Mouse (Mus musculus) liver, embryonic 11.5 days (tissue): Measurements from ENCODE around the gene Drc7. TPM values are rescaled to one million over a fixed set of nuclear protein-coding genes. Genes with fewer than 3 reads are reported as not detected.

ENCODE experiments used
- ATAC-seq: fragments of 200-750 bp; cut with Nextera tagmentation; replicated peaks from 2 replicates; pipeline ENCODE4 v1.8.0; 2017; ENCODE audit warnings: moderate number of reproducible peaks, mild to moderate bottlenecking, moderate TSS enrichment, moderate library complexity; ENCODE audit not compliant: low FRiP score
- DNase-seq: peaks from one replicate; pipeline ENCODE4 v3.0.0-alpha.2; 2017; ENCODE audit warnings: low spot score
- H3K27ac ChIP-seq: fragments of 300-500 bp; sonication (generic); 2 replicates; pipeline ENCODE4 v1.5.1; 2014; ENCODE audit warnings: mild to moderate bottlenecking, low read depth, low read length, control low read depth
- H3K27me3 ChIP-seq: fragments of 300-500 bp; sonication (generic); replicated peaks from 2 replicates; pipeline ENCODE4 v1.6.1; 2014; ENCODE audit warnings: low read length, mixed read lengths; ENCODE audit not compliant: control insufficient read depth, insufficient read depth
- H3K36me3 ChIP-seq: fragments of 300-500 bp; sonication (generic); 2 replicates; pipeline ENCODE4 v1.6.1; 2014; ENCODE audit warnings: mild to moderate bottlenecking, low read length, moderate library complexity, mixed read lengths; ENCODE audit not compliant: control insufficient read depth, insufficient read depth
- H3K4me1 ChIP-seq: fragments of 300-500 bp; sonication (generic); replicated peaks from 2 replicates; pipeline ENCODE4 v1.6.1; 2014; ENCODE audit warnings: low read length, mixed read lengths; ENCODE audit not compliant: control insufficient read depth, insufficient read depth
- H3K4me2 ChIP-seq: fragments of 300-500 bp; sonication (generic); 2 replicates; pipeline ENCODE4 v1.6.1; 2014; ENCODE audit warnings: mild to moderate bottlenecking, control low read depth, moderate library complexity
- H3K4me3 ChIP-seq: fragments of 300-500 bp; sonication (generic); 2 replicates; pipeline ENCODE4 v1.5.1; 2014; ENCODE audit warnings: low read depth, low read length, control low read depth
- H3K9ac ChIP-seq: fragments of 300-500 bp; sonication (generic); 2 replicates; pipeline ENCODE4 v1.6.1; 2014; ENCODE audit warnings: low read depth, low read length, control low read depth
- H3K9me3 ChIP-seq: fragments of 300-500 bp; sonication (generic); 2 replicates; pipeline ENCODE4 v1.6.1; 2016; ENCODE audit warnings: low read length, inconsistent platforms, mixed read lengths; ENCODE audit not compliant: control insufficient read depth
- WGBS: fragments of 180-500 bp; shearing (Covaris S2); extraction: QIAGEN DNeasy Blood & Tissue Kit; methylation state at CpG from one replicate; pipeline ENCODE4 v1.1.7; 2014; 5-methylcytosine and 5-hydroxymethylcytosine counted together
- polyA plus RNA-seq: library from polyadenylated mRNA; unstranded; fragments of >200 nt; fragmentation: Nextera tagmentation; extraction: Ambion mirVana; gene quantifications from 2 replicates; pipeline ENCODE4 v1.2.1, GENCODE M21; 2014

Drc7 gene
- polyA plus RNA-seq, 1 experiment from 2014 or later: 0.26 TPM

DNA sequence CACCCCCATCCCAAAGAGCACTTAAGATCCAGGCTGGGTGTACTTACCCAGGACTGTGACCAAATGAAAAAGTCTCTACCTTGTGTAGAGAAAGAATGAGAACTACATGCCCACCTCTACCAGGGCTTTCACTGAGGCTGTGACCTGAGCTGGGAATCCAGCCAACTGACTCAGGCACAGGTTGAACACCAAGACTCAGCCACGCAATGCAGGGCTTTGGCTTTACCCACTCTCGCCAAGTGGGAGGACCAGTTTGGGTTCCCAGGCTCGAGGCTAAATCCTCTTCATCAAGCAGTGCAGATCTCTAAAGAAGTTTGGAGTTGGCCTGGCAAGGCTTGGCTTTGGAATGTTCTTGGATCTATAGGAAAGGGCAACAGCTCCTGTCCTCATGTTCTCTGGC is 20.6 kb downstream of the Drc7 start:
- WGBS: 70% methylated on average over 3 of the region's 3 CpGs

DNA sequence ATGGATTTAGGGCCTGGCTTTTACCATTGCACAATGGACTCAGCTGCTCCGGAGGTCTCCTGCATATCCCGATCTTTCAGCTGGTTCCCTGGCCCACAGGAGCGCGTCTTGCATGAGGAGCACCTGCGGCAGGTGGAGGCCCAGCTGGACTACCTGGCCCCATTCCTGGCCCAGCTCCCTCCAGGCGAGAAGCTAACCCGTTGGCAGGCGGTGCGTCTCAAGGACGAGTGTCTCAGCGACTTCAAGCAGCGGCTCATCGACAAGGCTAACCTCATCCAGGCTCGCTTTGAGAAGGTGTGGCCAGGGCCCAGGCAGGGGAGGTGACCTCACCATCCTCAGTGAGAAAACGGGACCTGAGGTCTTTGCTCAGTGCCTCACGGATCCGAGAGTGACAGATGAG is 21.2 kb downstream of the Drc7 start:
- H3K36me3 ChIP-seq: no peaks in the 10 kb centered on the region
- H3K9me3 ChIP-seq: no peaks in the 10 kb centered on the region
- H3K9ac ChIP-seq: no peak overlapping the region
- no peak overlapping the region for H3K4me2 ChIP-seq
- no peak overlapping the region for H3K27ac ChIP-seq
- no peaks in the 10 kb centered on the region for H3K27me3 ChIP-seq
- no peak for ATAC-seq
- peaks cover 7% of the 10 kb centered on the region; the same call in 1 of the 2 replicates for H3K4me1 ChIP-seq
- no peak overlapping the region for H3K4me3 ChIP-seq
- 78% methylated on average over 17 of the region's 17 CpGs for WGBS
- no peak for DNase-seq

More for the DNA sequence above, 20.6 kb downstream of the Drc7 start:
- H3K9me3 ChIP-seq: no peaks in the 10 kb centered on the region
- H3K4me3 ChIP-seq: no peak overlapping the region
- no peak overlapping the region for H3K27ac ChIP-seq
- no peak overlapping the region for H3K9ac ChIP-seq
- H3K36me3 ChIP-seq: no peaks in the 10 kb centered on the region
- H3K4me2 ChIP-seq: no peak overlapping the region
- H3K27me3 ChIP-seq: no peaks in the 10 kb centered on the region
- H3K4me1 ChIP-seq: peaks cover 7% of the 10 kb centered on the region; the same call in 1 of the 2 replicates
- ATAC-seq (no peak), DNase-seq (no peak)

DNA sequence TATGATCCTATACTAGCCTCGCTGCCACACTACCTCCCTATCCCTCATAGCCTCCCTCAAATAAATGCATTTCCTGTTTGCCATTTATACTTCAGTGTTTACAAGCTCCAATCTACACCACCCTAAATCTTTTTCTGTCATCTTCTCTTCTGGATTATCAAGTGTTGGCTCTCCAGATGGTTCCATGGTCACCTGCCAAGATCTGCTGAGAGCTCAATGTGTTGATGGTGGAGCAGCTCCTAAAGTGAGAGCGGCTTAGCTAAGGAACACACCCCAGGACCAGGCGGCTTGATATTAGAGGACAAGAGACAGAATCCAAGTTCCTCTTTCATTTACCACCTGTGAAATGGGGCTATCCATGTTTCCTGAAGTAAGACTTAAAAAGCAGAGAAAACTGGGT is 23.2 kb downstream of the Drc7 start:
- no peak overlapping the region for H3K9ac ChIP-seq
- H3K9me3 ChIP-seq: no peaks in the 10 kb centered on the region
- peaks cover 12% of the 10 kb centered on the region; the same call in 1 of the 2 replicates for H3K4me1 ChIP-seq
- H3K36me3 ChIP-seq: no peaks in the 10 kb centered on the region
- 85% methylated on average over 3 of the region's 3 CpGs for WGBS
- no peak overlapping the region for H3K4me3 ChIP-seq
- no peak for ATAC-seq
- H3K4me2 ChIP-seq: no peak overlapping the region
- no peak overlapping the region for H3K27ac ChIP-seq
- DNase-seq: no peak
- H3K27me3 ChIP-seq: no peaks in the 10 kb centered on the region

DNA sequence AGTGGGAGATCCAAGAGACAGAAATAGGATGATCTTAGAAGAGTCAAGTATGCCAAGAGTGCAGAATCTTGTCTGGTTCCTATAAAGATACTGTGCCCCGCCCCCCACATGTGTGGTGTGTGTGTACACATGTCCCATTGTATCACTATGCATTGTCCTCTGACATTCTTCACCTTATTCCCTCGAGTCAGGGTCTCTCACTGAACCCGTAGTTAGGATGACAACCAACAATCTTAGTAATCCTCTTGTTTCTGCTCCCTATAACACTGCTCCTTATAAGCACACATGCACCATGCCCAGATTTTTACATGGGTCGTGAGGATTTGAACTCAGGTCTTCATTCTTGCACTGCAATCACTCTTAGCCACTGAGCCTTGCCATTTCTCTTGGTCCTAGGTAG is 24.4 kb downstream of the Drc7 start:
- Histone ChIP-seq H3K9ac (no peak overlapping the region), H3K9me3 (no peaks in the 10 kb centered on the region), H3K4me3 (no peak overlapping the region), H3K27me3 (no peaks in the 10 kb centered on the region), H3K4me2 (peak overlapping the region; percentile 89), H3K27ac (no peak overlapping the region), H3K36me3 (0 out of 2 replicates have a peak, but pooled peaks cover 3% of the 10 kb centered on the region), H3K4me1 (peaks cover 12% of the 10 kb centered on the region; the same call in 1 of the 2 replicates)
- ATAC-seq (no peak), DNase-seq (no peak)
- 82% methylated on average over 4 of the region's 4 CpGs for WGBS

DNA sequence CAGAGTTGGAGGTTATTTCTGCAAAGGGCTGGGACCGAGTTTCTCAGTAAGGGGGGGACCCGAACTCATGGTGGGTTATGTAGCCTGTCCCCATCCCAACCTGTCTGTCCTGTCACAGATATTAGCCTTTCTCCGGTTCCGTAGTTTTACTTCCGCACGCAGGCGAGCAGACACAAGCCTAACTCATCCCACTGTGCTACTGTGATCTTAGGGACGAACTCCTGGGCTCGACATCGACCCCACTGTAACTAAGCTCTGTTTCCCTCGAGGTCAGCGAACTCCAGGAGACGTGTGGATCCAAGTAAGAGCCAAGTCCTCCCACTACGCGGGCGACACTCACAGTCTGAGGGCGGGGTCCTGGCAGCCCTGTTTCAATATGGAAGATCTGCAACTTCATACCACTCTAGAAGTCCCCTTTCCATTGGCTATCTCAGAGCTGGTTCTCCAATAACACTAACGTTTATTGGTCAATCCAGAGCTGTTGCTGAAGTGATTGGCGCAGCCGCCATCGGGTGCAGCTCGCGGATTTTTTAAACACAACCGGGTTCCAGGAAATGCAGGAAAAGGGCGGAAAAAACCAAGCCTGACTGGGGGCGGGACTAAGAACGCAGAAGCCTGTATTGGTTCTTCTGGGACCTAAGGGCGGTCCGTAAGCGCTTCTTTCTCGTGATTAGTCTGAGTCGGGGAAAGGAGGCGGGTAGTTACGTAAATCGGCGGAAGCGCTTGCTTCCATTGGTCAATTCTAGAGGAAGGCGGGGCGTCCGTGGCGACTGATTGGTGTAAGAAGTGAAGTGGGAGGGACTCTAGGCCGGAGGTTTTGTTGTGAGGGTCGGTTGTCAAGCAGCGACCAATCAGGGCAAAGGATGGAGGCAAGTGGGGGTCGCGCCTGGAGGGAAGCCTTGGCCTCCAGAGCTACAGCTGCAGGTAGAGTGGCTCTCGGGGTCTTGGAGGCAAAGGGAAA is 25.8 kb downstream of the Drc7 start, which contains the start of gene Katnb1:
Gene Katnb1 (plus strand): TSS at position 806 of the 961 bp plus-strand sequence.
- Histone ChIP-seq H3K9ac (peak within 1 kb of the TSS; percentile 81), H3K27me3 (no peaks in the 10 kb centered on the region), H3K36me3 (peaks cover 6% of the 10 kb centered on the region; the same call in 1 of the 2 replicates), H3K9me3 (no peaks in the 10 kb centered on the region), H3K4me3 (peak within 1 kb of the TSS; percentile 70), H3K27ac (peak within 1 kb of the TSS; percentile 75), H3K4me2 (peak within 1 kb of the TSS; percentile 92), H3K4me1 (peaks cover 18% of the 10 kb centered on the region)
- ATAC-seq (peak; percentile 93), DNase-seq (peak; percentile 92)
- under 1% methylated on average over 47 of the region's 47 CpGs for WGBS

DNA sequence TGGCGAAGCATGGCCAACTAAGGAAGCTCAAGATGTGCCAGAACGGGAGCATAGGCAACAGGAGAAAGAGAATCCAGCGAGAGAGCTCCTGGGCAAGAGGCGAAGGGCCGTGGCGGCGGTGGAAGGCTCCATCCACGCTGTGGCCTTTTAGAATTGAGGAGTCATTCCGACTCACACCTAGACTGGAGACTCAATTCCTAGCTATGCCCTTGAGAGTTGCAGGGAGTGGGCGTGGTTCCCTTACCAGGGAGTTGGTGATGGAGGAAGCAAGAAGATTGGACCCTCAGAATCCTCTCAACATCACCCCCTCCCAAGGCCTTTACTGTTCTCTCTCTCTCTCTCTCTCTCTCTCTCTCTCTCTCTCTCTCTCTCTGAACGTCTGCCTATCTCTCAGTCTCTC is 26.7 kb downstream of the Drc7 start:
- H3K27me3 ChIP-seq: no peaks in the 10 kb centered on the region
- H3K4me3 ChIP-seq: peak overlapping the region; percentile 70
- peak overlapping the region; percentile 65 for H3K27ac ChIP-seq
- peaks cover 21% of the 10 kb centered on the region for H3K4me1 ChIP-seq
- DNase-seq (no peak), ATAC-seq (no peak)
- peak overlapping the region; percentile 92 for H3K4me2 ChIP-seq
- WGBS: 6% methylated on average over 11 of the region's 11 CpGs
- H3K36me3 ChIP-seq: peaks cover 6% of the 10 kb centered on the region; the same call in 1 of the 2 replicates
- H3K9ac ChIP-seq: peak overlapping the region; percentile 76
- H3K9me3 ChIP-seq: no peaks in the 10 kb centered on the region

DNA sequence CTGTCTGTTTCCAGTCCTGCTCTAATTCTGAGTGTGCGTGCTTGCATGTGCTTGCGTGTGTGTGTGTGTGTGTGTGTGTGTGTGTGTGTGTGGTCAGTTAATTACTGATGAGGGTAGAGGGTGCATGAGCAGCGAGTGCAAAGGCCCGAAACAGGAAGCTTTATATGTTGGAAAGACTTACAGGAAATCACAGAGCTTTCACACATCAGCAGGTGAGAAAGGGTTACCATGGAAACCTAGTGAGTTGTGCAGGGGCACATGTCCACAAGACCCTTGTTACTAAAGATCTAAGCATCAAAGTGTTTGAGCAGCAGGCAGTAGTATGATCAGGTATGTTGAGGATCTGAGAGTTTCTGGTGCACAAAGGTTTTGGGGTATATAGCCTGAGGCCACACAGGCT is 29.4 kb downstream of the Drc7 start:
- Histone ChIP-seq H3K27me3 (no peaks in the 10 kb centered on the region), H3K36me3 (peaks cover 10% of the 10 kb centered on the region), H3K27ac (peak overlapping the region; percentile 51; the same call in 1 of the 2 replicates), H3K4me1 (peaks cover 19% of the 10 kb centered on the region), H3K9ac (no peak overlapping the region), H3K4me2 (peak overlapping the region; percentile 22; the same call in 1 of the 2 replicates), H3K4me3 (no peak overlapping the region), H3K9me3 (no peaks in the 10 kb centered on the region)
- 90% methylated on average over 4 of the region's 4 CpGs for WGBS
- ATAC-seq (no peak), DNase-seq (no peak)

DNA sequence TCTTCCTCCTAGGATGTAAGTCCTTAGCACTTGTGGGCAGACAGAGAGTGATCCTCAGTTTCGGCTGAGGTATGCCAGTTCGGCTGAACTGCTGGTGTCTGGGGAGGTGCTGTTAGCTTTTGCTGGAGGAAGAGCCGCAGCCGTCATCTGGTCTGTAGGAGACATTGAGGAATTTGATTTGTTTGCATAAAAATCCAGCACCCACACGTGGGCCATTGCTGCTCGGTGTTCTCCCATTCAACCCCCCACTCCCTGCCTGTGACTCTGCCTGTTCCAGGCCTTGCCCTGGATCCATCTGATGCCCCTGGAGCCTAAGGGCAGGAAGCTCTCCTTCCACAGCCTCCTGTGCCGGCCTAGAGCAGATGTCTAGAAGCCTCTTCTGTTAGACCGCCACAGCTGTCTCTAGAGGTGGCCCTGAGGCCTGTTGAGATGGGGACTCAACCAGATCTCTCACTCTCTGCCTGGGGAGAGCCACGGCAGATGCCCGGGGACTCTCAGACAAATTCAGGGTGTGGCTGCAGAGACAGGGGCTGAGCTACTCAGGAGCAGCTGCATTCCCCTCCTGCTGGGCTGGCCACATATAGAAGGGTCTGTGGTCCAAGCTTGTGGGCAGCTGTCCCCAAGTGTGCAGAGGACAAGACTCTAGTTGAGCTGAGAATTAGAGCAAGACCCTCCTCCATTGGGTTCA is 30.0 kb downstream of the Drc7 start:
- Histone ChIP-seq H3K4me3 (no peak overlapping the region), H3K9ac (peak overlapping the region; percentile 46), H3K27me3 (no peaks in the 10 kb centered on the region), H3K9me3 (no peaks in the 10 kb centered on the region), H3K4me1 (peaks cover 14% of the 10 kb centered on the region), H3K4me2 (peak overlapping the region; percentile 43), H3K36me3 (peaks cover 11% of the 10 kb centered on the region), H3K27ac (peak overlapping the region; percentile 51)
- 82% methylated on average over 10 of the region's 10 CpGs for WGBS
- DNase-seq (no peak), ATAC-seq (no peak)
